Mouse (Mus musculus) MEL (cell line): ENCODE results near the gene Shtn1. TPM values are rescaled to one million over a fixed set of nuclear protein-coding genes. Genes with fewer than 3 reads are reported as not detected.

Source experiments
- DNase-seq: peaks from one replicate; pipeline ENCODE4 v3.0.0; 2011; ENCODE audit warnings: low read depth, low spot score
- H3K27ac ChIP-seq: 2 replicates; pipeline ENCODE4 v1.5.1; 2012; ENCODE audit warnings: low read depth, mild to moderate bottlenecking, control low read depth, low read length, moderate library complexity; ENCODE audit not compliant: control insufficient read depth
- H3K27me3 ChIP-seq, 2 experiments: fragments of 150-350 bp in 1 of 2; sonication (generic) in 1 of 2; 2 replicates each; pipeline ENCODE4 v1.6.1; 2012; ENCODE audit warnings: low read length in 2 of 2, mild to moderate bottlenecking in 2 of 2, improper control_type of control experiment in 1 of 2, moderate library complexity in 1 of 2; ENCODE audit not compliant: insufficient read depth in 2 of 2, control insufficient read depth in 1 of 2
- H3K36me3 ChIP-seq, 2 experiments: 2 replicates each; pipeline ENCODE4 v1.6.1; 2012 to 2014; ENCODE audit warnings: low read length in 2 of 2, improper control_type of control experiment in 1 of 2, inconsistent platforms in 1 of 2, mild to moderate bottlenecking in 1 of 2; ENCODE audit not compliant: insufficient read depth in 2 of 2, control insufficient read depth in 1 of 2
- H3K4me1 ChIP-seq, 2 experiments: fragments of 150-350 bp in 1 of 2; sonication (generic) in 1 of 2; 2 replicates each; pipeline ENCODE4 v1.6.1; 2012; ENCODE audit warnings: low read length in 2 of 2, improper control_type of control experiment in 1 of 2, mild to moderate bottlenecking in 1 of 2; ENCODE audit not compliant: insufficient read depth in 2 of 2, control insufficient read depth in 1 of 2
- H3K4me3 ChIP-seq, 2 experiments: fragments of 150-350 bp in 1 of 2; sonication (generic) in 1 of 2; 2 replicates each; pipeline ENCODE4 v1.5.1; 2012; ENCODE audit warnings: low read depth in 2 of 2, low read length in 2 of 2, mild to moderate bottlenecking in 2 of 2, moderate library complexity in 2 of 2, control low read depth in 1 of 2, improper control_type of control experiment in 1 of 2; ENCODE audit not compliant: control insufficient read depth in 1 of 2, insufficient read depth in 1 of 2
- H3K79me2 ChIP-seq: 2 replicates; pipeline ENCODE4 v1.6.1; 2012; ENCODE audit warnings: mild to moderate bottlenecking, low read length, moderate library complexity; ENCODE audit not compliant: control insufficient read depth, poor library complexity, insufficient read depth
- H3K9ac ChIP-seq: 2 replicates; pipeline ENCODE4 v1.6.1; 2012; ENCODE audit warnings: low read depth, mild to moderate bottlenecking, control low read depth, low read length, moderate library complexity; ENCODE audit not compliant: control insufficient read depth, poor library complexity, severe bottlenecking
- H3K9me3 ChIP-seq: fragments of 150-350 bp; sonication (generic); replicated peaks from 2 replicates; pipeline ENCODE4 v1.6.1; 2012; ENCODE audit warnings: mild to moderate bottlenecking, low read length, improper control_type of control experiment, moderate library complexity; ENCODE audit not compliant: insufficient read depth
- BHLHE40 ChIP-seq: IDR thresholded peaks from 2 replicates; pipeline ENCODE4 v1.6.1; 2012; ENCODE audit warnings: low read depth, mild to moderate bottlenecking, inconsistent platforms, low read length, improper control_type of control experiment, borderline replicate concordance
- CHD1 ChIP-seq: IDR thresholded peaks from 2 replicates; pipeline ENCODE4 v1.6.1; 2012; ENCODE audit warnings: low read depth, mild to moderate bottlenecking, inconsistent platforms, low read length, improper control_type of control experiment
- CHD2 ChIP-seq: IDR thresholded peaks from 2 replicates; pipeline ENCODE4 v1.6.1; 2011; ENCODE audit warnings: low read length, improper control_type of control experiment
- E2F4 ChIP-seq: IDR thresholded peaks from 2 replicates; pipeline ENCODE4 v1.6.1; 2011; ENCODE audit warnings: low read depth, low read length, improper control_type of control experiment, borderline replicate concordance
- ETS1 ChIP-seq: IDR thresholded peaks from 2 replicates; pipeline ENCODE4 v1.6.1; 2012; ENCODE audit warnings: low read depth, mild to moderate bottlenecking, inconsistent platforms, low read length, improper control_type of control experiment, moderate library complexity
- GABPA ChIP-seq: IDR thresholded peaks from 2 replicates; pipeline ENCODE4 v1.6.1; 2012; ENCODE audit warnings: low read depth, mild to moderate bottlenecking, inconsistent platforms, low read length, improper control_type of control experiment, moderate library complexity
- GATA1 ChIP-seq: IDR thresholded peaks from 2 replicates; pipeline ENCODE4 v1.6.1; 2011; ENCODE audit warnings: low read depth, low read length, improper control_type of control experiment
- JUND ChIP-seq: IDR thresholded peaks from 2 replicates; pipeline ENCODE4 v1.6.1; 2011; ENCODE audit warnings: low read depth, mild to moderate bottlenecking, improper control_type of control experiment, low read length
- MAX ChIP-seq: IDR thresholded peaks from 2 replicates; pipeline ENCODE4 v1.6.1; 2011; ENCODE audit warnings: low read length, improper control_type of control experiment
- MEF2A ChIP-seq: IDR thresholded peaks from 2 replicates; pipeline ENCODE4 v1.6.1; 2014; ENCODE audit warnings: low read depth, mild to moderate bottlenecking, inconsistent platforms, low read length, improper control_type of control experiment; ENCODE audit not compliant: poor library complexity, insufficient replicate concordance, severe bottlenecking; ENCODE audit errors: extremely low read depth
- NELFE ChIP-seq: IDR thresholded peaks from 2 replicates; pipeline ENCODE4 v1.6.1; 2011; ENCODE audit warnings: low read depth, low read length, improper control_type of control experiment
- NRF1 ChIP-seq: IDR thresholded peaks from 2 replicates; pipeline ENCODE4 v1.6.1; 2014; ENCODE audit warnings: low read depth, mild to moderate bottlenecking, inconsistent platforms, low read length, improper control_type of control experiment, moderate library complexity; ENCODE audit not compliant: poor library complexity, insufficient read depth, severe bottlenecking
- POLR2A ChIP-seq, 2 experiments: IDR thresholded peaks; 2 replicates each; pipeline ENCODE4 v1.6.1; 2011 to 2012; ENCODE audit warnings: low read length in 2 of 2, mild to moderate bottlenecking in 2 of 2, control low read depth in 1 of 2, improper control_type of control experiment in 1 of 2, low read depth in 1 of 2, moderate library complexity in 1 of 2; ENCODE audit not compliant: control insufficient read depth in 1 of 2, insufficient read depth in 1 of 2, poor library complexity in 1 of 2
- POLR2AphosphoS2 ChIP-seq: IDR thresholded peaks from 2 replicates; pipeline ENCODE4 v1.6.1; 2011; ENCODE audit warnings: low read length, improper control_type of control experiment
- POLR2AphosphoS5 ChIP-seq: IDR thresholded peaks from 2 replicates; pipeline ENCODE4 v1.6.1; 2012; ENCODE audit warnings: low read depth, borderline replicate concordance, mild to moderate bottlenecking, inconsistent platforms, low read length, moderate library complexity, mixed read lengths
- RAD21 ChIP-seq: IDR thresholded peaks from 2 replicates; pipeline ENCODE4 v1.6.1; 2011; ENCODE audit warnings: mild to moderate bottlenecking, low read depth, low read length, improper control_type of control experiment
- RCOR1 ChIP-seq: IDR thresholded peaks from 2 replicates; pipeline ENCODE4 v1.6.1; 2012; ENCODE audit warnings: low read depth, mild to moderate bottlenecking, inconsistent platforms, low read length, improper control_type of control experiment
- SMC3 ChIP-seq: IDR thresholded peaks from 2 replicates; pipeline ENCODE4 v1.6.1; 2011; ENCODE audit warnings: low read depth, low read length, improper control_type of control experiment
- TBP ChIP-seq: IDR thresholded peaks from 2 replicates; pipeline ENCODE4 v1.8.0; 2011; ENCODE audit warnings: low read depth, low read length, improper control_type of control experiment
- TCF12 ChIP-seq: IDR thresholded peaks from 2 replicates; pipeline ENCODE4 v1.6.1; 2014; ENCODE audit warnings: low read depth, mild to moderate bottlenecking, inconsistent platforms, low read length, improper control_type of control experiment, moderate library complexity
- USF1 ChIP-seq: IDR thresholded peaks from 2 replicates; pipeline ENCODE4 v1.6.1; 2014; ENCODE audit warnings: low read depth, mild to moderate bottlenecking, inconsistent platforms, low read length, improper control_type of control experiment, moderate library complexity
- USF2 ChIP-seq, 2 experiments: IDR thresholded peaks; 2 replicates each; pipeline ENCODE4 v1.6.1; 2011 to 2012; ENCODE audit warnings: improper control_type of control experiment in 2 of 2, low read length in 2 of 2, borderline replicate concordance in 1 of 2, inconsistent platforms in 1 of 2, low read depth in 1 of 2, mild to moderate bottlenecking in 1 of 2; ENCODE audit not compliant: insufficient read depth in 1 of 2
- ZC3H11A ChIP-seq: IDR thresholded peaks from 2 replicates; pipeline ENCODE4 v1.6.1; 2012; ENCODE audit warnings: low read depth, mild to moderate bottlenecking, inconsistent platforms, low read length, improper control_type of control experiment
- ZKSCAN1 ChIP-seq: IDR thresholded peaks from 2 replicates; pipeline ENCODE4 v1.6.1; 2012; ENCODE audit warnings: low read depth, mild to moderate bottlenecking, inconsistent platforms, low read length, improper control_type of control experiment, moderate library complexity
- ZMIZ1 ChIP-seq: IDR thresholded peaks from 2 replicates; pipeline ENCODE4 v1.6.1; 2012; ENCODE audit warnings: low read depth, mild to moderate bottlenecking, inconsistent platforms, low read length, improper control_type of control experiment, moderate library complexity
- ZNF384 ChIP-seq: IDR thresholded peaks from 2 replicates; pipeline ENCODE4 v1.6.1; 2012; ENCODE audit warnings: low read depth, mild to moderate bottlenecking, inconsistent platforms, low read length, improper control_type of control experiment
- polyA plus RNA-seq, 2 experiments: library from polyadenylated mRNA; stranded (reverse) in 1 of 2; unstranded in 1 of 2; fragments of >175 nt in 1 of 2; fragments of >200 nt in 1 of 2; gene quantifications; 2 replicates each; pipeline versions ENCODE4 v1.2.1 to v1.2.4; 2012; ENCODE audit warnings: low replicate concordance in 2 of 2, low read depth in 1 of 2; ENCODE audit not compliant: insufficient read length in 2 of 2, insufficient read depth in 1 of 2, missing spikeins in 1 of 2
- total RNA-seq: library from RNA; depleted of rRNA; stranded (reverse); fragments of 300-350 nt; gene quantifications from 2 replicates; pipeline ENCODE4 v1.2.3, GENCODE M21; 2012

Shtn1 gene
- total and polyA plus RNA-seq, 3 experiments: 0.17 TPM; not detected in 2

DNA sequence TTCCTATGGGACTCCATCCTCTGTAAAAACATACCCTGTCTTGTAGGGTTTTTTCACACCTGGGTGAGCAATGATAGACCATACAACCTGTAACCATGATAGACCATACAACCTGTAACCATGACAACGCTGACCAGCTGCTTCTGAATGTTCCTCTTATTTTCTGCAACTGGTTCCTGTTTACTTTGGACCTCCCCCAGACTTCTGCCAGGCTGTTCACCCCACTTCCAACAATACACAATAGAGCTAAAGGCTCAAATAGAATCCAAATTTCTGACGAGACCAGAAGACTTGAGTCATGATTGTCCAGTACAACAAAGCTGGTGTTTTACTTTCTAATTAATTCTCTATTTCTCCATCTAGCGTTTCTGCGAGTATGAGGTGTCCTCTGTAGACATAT lies 23.8 kb downstream of the Shtn1 start:
- DNase-seq: no peak
- TF ChIP-seq POLR2AphosphoS2: no peak
- TF ChIP-seq TBP: no peak
- no peak for TF ChIP-seq ZNF384
- no peak for TF ChIP-seq MEF2A
- no peak for TF ChIP-seq POLR2AphosphoS5
- TF ChIP-seq GABPA: no peak
- TF ChIP-seq NRF1: no peak
- no peak for TF ChIP-seq E2F4
- TF ChIP-seq JUND: no peak
- TF ChIP-seq MAX: no peak
- TF ChIP-seq CHD1: no peak
- no peak for TF ChIP-seq ZMIZ1
- TF ChIP-seq SMC3: no peak
- TF ChIP-seq TCF12: no peak
- TF ChIP-seq RCOR1: no peak
- TF ChIP-seq BHLHE40: no peak
- no peaks in the 10 kb centered on the region for H3K27me3 ChIP-seq
- H3K4me1 ChIP-seq: no peaks in the 10 kb centered on the region
- H3K4me3 ChIP-seq: no peak overlapping the region
- H3K9ac ChIP-seq: no peak overlapping the region
- H3K36me3 ChIP-seq: no peaks in the 10 kb centered on the region
- no peaks in the 10 kb centered on the region for H3K9me3 ChIP-seq
- no peak overlapping the region for H3K27ac ChIP-seq
- H3K79me2 ChIP-seq: no peaks in the 10 kb centered on the region

DNA sequence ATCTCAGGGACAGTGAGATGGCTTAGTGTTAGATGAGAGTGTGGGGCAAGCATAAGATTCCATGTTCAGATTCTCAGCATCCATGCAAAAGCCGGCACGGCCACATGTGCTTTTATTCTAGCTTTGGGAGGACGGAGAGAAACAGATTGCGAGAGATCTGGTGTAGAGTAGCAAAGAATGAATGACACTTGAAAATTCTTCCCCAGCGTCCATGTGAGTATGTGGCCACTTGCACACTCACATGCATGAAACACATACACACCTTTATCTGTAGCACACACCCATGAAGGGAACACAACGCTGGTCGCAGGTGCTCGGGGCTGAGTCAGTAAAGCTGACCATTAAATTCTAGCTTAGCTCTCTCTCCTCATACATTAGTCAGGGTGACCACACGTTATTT lies 24.3 kb downstream of the Shtn1 start:
- Histone ChIP-seq H3K36me3 (no peaks in the 10 kb centered on the region), H3K4me3 (no peak overlapping the region), H3K9me3 (no peaks in the 10 kb centered on the region), H3K79me2 (no peaks in the 10 kb centered on the region), H3K27me3 (no peaks in the 10 kb centered on the region), H3K4me1 (no peaks in the 10 kb centered on the region), H3K27ac (no peak overlapping the region), H3K9ac (no peak overlapping the region)
- DNase-seq: no peak
- TF ChIP-seq CHD2: no peak
- TF ChIP-seq RAD21: no peak
- TF ChIP-seq USF1: no peak
- TF ChIP-seq CHD1: no peak
- no peak for TF ChIP-seq ETS1
- no peak for TF ChIP-seq ZC3H11A
- no peak for TF ChIP-seq NRF1
- no peak for TF ChIP-seq POLR2A (IDR thresholded peaks at IDR 0.05; ENCODE audit: control insufficient read depth in 1 of 2, insufficient read depth in 1 of 2, low read depth in 1 of 2, low read length in 2 of 2, poor library complexity in 1 of 2)
- no peak for TF ChIP-seq POLR2AphosphoS2
- TF ChIP-seq SMC3: no peak
- TF ChIP-seq ZKSCAN1: no peak
- no peak for TF ChIP-seq E2F4
- TF ChIP-seq USF2 (IDR thresholded peaks at IDR 0.05; ENCODE audit: borderline replicate concordance in 1 of 2, insufficient read depth in 1 of 2, low read depth in 1 of 2, low read length in 2 of 2): no peak
- TF ChIP-seq NELFE: no peak
- TF ChIP-seq BHLHE40: no peak
- TF ChIP-seq GABPA: no peak
- TF ChIP-seq GATA1: no peak
